Mouse (Mus musculus) embryonic facial prominence, embryonic 15.5 days (tissue): ENCODE data around the gene Grb2. TPM values are rescaled to one million over a fixed set of nuclear protein-coding genes. Genes with fewer than 3 reads are reported as not detected.

Experiments
- ATAC-seq: fragments of 200-750 bp; cut with Nextera tagmentation; 2 replicates; pipeline ENCODE4 v1.8.0; 2017; ENCODE audit warnings: low read depth, moderate TSS enrichment; ENCODE audit not compliant: insufficient number of reproducible peaks, low FRiP score, low TSS enrichment
- H3K27ac ChIP-seq: fragments of 300-500 bp; sonication (generic); replicated peaks from 2 replicates; pipeline ENCODE4 v1.5.1; 2015; ENCODE audit warnings: mild to moderate bottlenecking, inconsistent platforms
- H3K27me3 ChIP-seq: fragments of 300-500 bp; sonication (generic); 2 replicates; pipeline ENCODE4 v1.6.1; 2015; ENCODE audit warnings: inconsistent platforms
- H3K36me3 ChIP-seq: fragments of 300-500 bp; sonication (generic); 2 replicates; pipeline ENCODE4 v1.6.1; 2015; ENCODE audit warnings: mild to moderate bottlenecking, inconsistent platforms
- H3K4me1 ChIP-seq: fragments of 300-500 bp; sonication (generic); 2 replicates; pipeline ENCODE4 v1.6.1; 2015; ENCODE audit warnings: inconsistent platforms
- H3K4me2 ChIP-seq: fragments of 300-500 bp; sonication (generic); replicated peaks from 2 replicates; pipeline ENCODE4 v1.6.1; 2015; ENCODE audit warnings: mild to moderate bottlenecking, inconsistent platforms
- H3K4me3 ChIP-seq: fragments of 300-500 bp; sonication (generic); replicated peaks from 2 replicates; pipeline ENCODE4 v1.5.1; 2015; ENCODE audit warnings: mild to moderate bottlenecking, inconsistent platforms
- H3K9ac ChIP-seq: fragments of 300-500 bp; sonication (generic); 2 replicates; pipeline ENCODE4 v1.6.1; 2015; ENCODE audit warnings: inconsistent platforms
- H3K9me3 ChIP-seq: fragments of 300-500 bp; sonication (generic); replicated peaks from 2 replicates; pipeline ENCODE4 v1.6.1; 2016; ENCODE audit warnings: inconsistent platforms
- WGBS: fragments of 180-500 bp; shearing (Covaris S2); methylation state at CpG from one replicate; pipeline ENCODE4 v1.1.7; 2015; 5-methylcytosine and 5-hydroxymethylcytosine counted together
- polyA plus RNA-seq: library from polyadenylated mRNA; unstranded; fragments of >200 nt; fragmentation: Nextera tagmentation; extraction: Ambion mirVana; gene quantifications from 2 replicates; pipeline ENCODE4 v1.2.1, GENCODE M21; 2015

Grb2 gene
- polyA plus RNA-seq, 1 experiment from 2014 or later: 94.9 TPM

GRCm38 (mm10) chr11:115697722-115698121 is 10.7 kb downstream of the Grb2 start:
- Histone ChIP-seq H3K9me3 (no peaks in the 10 kb centered on the region), H3K27me3 (no peaks in the 10 kb centered on the region), H3K4me3 (no peak overlapping the region), H3K36me3 (peaks cover 7% of the 10 kb centered on the region; the same call in 1 of the 2 replicates), H3K27ac (no peak overlapping the region), H3K4me1 (peaks cover 28% of the 10 kb centered on the region), H3K9ac (no peak overlapping the region), H3K4me2 (no peak overlapping the region)
- ATAC-seq: no peak
- WGBS: 80% methylated on average over 3 of the region's 3 CpGs

GRCm38 (mm10) chr11:115697091-115697490 is 11.3 kb downstream of the Grb2 start:
- H3K36me3 ChIP-seq: peaks cover 7% of the 10 kb centered on the region; the same call in 1 of the 2 replicates
- no peak overlapping the region for H3K4me2 ChIP-seq
- no peak for ATAC-seq
- H3K4me3 ChIP-seq: no peak overlapping the region
- no peaks in the 10 kb centered on the region for H3K9me3 ChIP-seq
- H3K9ac ChIP-seq: no peak overlapping the region
- H3K4me1 ChIP-seq: peaks cover 28% of the 10 kb centered on the region
- no peaks in the 10 kb centered on the region for H3K27me3 ChIP-seq
- WGBS: 91% methylated on average over 2 of the region's 2 CpGs
- no peak overlapping the region for H3K27ac ChIP-seq

- no peak overlapping the region for H3K4me2 ChIP-seq
- WGBS: 76% methylated on average over 4 of the region's 4 CpGs
- H3K4me3 ChIP-seq: no peak overlapping the region
- no peak overlapping the region for H3K9ac ChIP-seq
- peaks cover 28% of the 10 kb centered on the region for H3K4me1 ChIP-seq
- H3K36me3 ChIP-seq: peaks cover 7% of the 10 kb centered on the region; the same call in 1 of the 2 replicates
- no peaks in the 10 kb centered on the region for H3K9me3 ChIP-seq
- no peaks in the 10 kb centered on the region for H3K27me3 ChIP-seq
- H3K27ac ChIP-seq: no peak overlapping the region
- no peak for ATAC-seq
Measured at GRCm38 (mm10) chr11:115696471-115696870, 11.9 kb downstream of the Grb2 start.

- 78% methylated on average over 12 of the region's 12 CpGs for WGBS
- peaks cover 12% of the 10 kb centered on the region; the same call in 1 of the 2 replicates for H3K36me3 ChIP-seq
- H3K4me2 ChIP-seq: no peak overlapping the region
- H3K9ac ChIP-seq: no peak overlapping the region
- H3K4me1 ChIP-seq: peaks cover 11% of the 10 kb centered on the region
- H3K9me3 ChIP-seq: no peaks in the 10 kb centered on the region
- H3K27me3 ChIP-seq: no peaks in the 10 kb centered on the region
- H3K4me3 ChIP-seq: no peak overlapping the region
- H3K27ac ChIP-seq: no peak overlapping the region
- ATAC-seq: no peak
Measured at GRCm38 (mm10) chr11:115693979-115694578, 14.3 kb downstream of the Grb2 start.

GRCm38 (mm10) chr11:115692800-115693199 is 15.6 kb downstream of the Grb2 start:
- H3K9ac ChIP-seq: no peak overlapping the region
- WGBS: 42% methylated on average over 5 of the region's 5 CpGs
- peaks cover 10% of the 10 kb centered on the region; the same call in 1 of the 2 replicates for H3K36me3 ChIP-seq
- 0 out of 2 replicates have a peak, but pooled peaks cover 7% of the 10 kb centered on the region for H3K4me1 ChIP-seq
- no peaks in the 10 kb centered on the region for H3K27me3 ChIP-seq
- no peak overlapping the region for H3K4me2 ChIP-seq
- H3K9me3 ChIP-seq: no peaks in the 10 kb centered on the region
- H3K4me3 ChIP-seq: no peak overlapping the region
- no peak for ATAC-seq
- H3K27ac ChIP-seq: no peak overlapping the region

DNA sequence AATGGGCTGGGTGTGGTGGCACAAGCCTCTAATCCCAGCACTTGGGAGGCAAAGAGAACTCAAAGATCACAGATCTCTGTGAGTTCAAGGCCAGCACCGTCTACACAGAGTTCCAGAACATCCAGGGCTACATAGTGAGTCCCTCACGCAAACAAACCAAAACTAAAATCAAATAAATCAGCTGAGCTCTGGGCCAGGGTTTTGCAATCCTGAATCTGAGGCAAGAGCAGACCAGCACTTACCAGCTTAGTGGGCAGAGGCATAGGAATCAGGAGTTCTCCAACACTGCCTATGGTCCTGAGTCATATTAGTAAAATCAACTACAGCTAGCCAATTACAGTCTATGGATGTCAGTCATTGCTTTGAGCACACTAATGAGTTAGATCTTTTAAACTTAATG is 16.4 kb downstream of the Grb2 start:
- Histone ChIP-seq H3K4me2 (no peak overlapping the region), H3K27me3 (no peaks in the 10 kb centered on the region), H3K36me3 (0 out of 2 replicates have a peak, but pooled peaks cover 6% of the 10 kb centered on the region), H3K27ac (no peak overlapping the region), H3K4me3 (no peak overlapping the region), H3K9me3 (no peaks in the 10 kb centered on the region), H3K4me1 (0 out of 2 replicates have a peak, but pooled peaks cover 7% of the 10 kb centered on the region), H3K9ac (no peak overlapping the region)
- WGBS: 93% methylated on average over 2 of the region's 2 CpGs
- no peak for ATAC-seq

- 0 out of 2 replicates have a peak, but pooled peaks cover 7% of the 10 kb centered on the region for H3K4me1 ChIP-seq
- no peaks in the 10 kb centered on the region for H3K9me3 ChIP-seq
- 86% methylated on average over 5 of the region's 5 CpGs for WGBS
- H3K27ac ChIP-seq: no peak overlapping the region
- H3K4me2 ChIP-seq: no peak overlapping the region
- no peak overlapping the region for H3K4me3 ChIP-seq
- H3K27me3 ChIP-seq: no peaks in the 10 kb centered on the region
- H3K36me3 ChIP-seq: 0 out of 2 replicates have a peak, but pooled peaks cover 6% of the 10 kb centered on the region
- no peak overlapping the region for H3K9ac ChIP-seq
- ATAC-seq: no peak
Measured at GRCm38 (mm10) chr11:115691511-115691910, 16.9 kb downstream of the Grb2 start.

DNA sequence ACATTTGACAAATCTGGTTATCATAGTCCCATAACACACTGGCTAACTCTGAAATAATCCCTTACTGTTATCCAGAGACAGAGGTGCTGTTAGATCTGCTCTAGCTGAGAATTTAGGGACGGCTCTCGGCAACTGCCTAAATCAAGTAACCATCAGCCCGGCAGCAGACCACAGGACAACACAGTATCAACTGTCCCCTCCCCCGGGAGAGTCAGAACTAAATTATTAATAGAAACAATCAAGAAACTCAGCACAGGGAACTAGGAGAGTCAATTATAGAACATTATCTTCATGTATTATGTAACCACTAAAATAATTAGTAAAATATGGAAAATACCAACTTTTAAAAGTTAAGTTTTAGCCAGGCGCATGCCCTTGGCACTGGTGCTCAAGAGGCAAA is 17.4 kb downstream of the Grb2 start:
- no peak overlapping the region for H3K27ac ChIP-seq
- 0 out of 2 replicates have a peak, but pooled peaks cover 6% of the 10 kb centered on the region for H3K36me3 ChIP-seq
- H3K9ac ChIP-seq: no peak overlapping the region
- peaks cover 4% of the 10 kb centered on the region; the same call in 1 of the 2 replicates for H3K4me1 ChIP-seq
- no peaks in the 10 kb centered on the region for H3K9me3 ChIP-seq
- no peak overlapping the region for H3K4me3 ChIP-seq
- WGBS: 82% methylated on average over 5 of the region's 5 CpGs
- no peaks in the 10 kb centered on the region for H3K27me3 ChIP-seq
- H3K4me2 ChIP-seq: no peak overlapping the region
- ATAC-seq: no peak

- no peak overlapping the region for H3K27ac ChIP-seq
- no peak overlapping the region for H3K9ac ChIP-seq
- H3K9me3 ChIP-seq: no peaks in the 10 kb centered on the region
- H3K4me2 ChIP-seq: no peak overlapping the region
- WGBS: 88% methylated on average over 5 of the region's 5 CpGs
- H3K4me1 ChIP-seq: peaks cover 8% of the 10 kb centered on the region
- H3K27me3 ChIP-seq: no peaks in the 10 kb centered on the region
- no peak overlapping the region for H3K4me3 ChIP-seq
- 0 out of 2 replicates have a peak, but pooled peaks cover 6% of the 10 kb centered on the region for H3K36me3 ChIP-seq
- ATAC-seq: no peak
Measured at GRCm38 (mm10) chr11:115690356-115690755, 18.0 kb downstream of the Grb2 start.

DNA sequence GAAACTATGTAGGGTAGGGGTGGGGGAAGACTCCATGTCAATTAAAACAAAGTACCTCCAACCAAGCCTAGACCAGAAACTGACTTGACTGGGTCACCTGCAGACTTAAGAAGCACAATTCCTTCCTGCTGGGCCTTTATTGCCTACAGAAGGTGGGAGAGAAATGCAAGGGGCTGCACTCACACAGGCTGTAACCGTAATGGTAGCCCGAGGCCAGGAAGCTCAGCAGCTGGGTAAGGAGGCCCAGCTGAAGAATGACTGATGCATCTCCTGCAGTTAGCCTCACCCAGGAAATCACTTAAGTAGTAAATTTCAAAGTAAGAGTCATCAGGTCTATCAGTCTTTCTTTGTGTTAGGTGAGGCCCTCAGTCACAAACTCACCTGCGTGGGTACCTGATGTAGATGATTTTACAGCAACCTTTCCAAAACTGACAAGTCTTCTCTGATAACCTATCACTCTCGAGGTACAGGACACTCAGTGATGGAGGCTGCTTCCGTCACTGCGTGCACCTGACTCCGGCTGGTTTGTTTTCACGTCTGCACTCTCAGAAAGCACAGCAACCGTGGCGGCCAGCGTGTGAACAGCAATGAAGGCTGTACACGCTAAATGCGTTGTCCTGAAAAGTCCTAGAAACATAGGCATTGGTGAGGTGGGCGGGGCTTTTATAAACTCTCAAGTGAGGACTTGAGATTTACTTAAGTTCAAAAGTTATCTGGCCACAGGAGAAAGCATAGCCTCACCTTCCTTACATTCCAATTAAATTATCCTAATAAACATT is 19.1 kb downstream of the Grb2 start:
- Histone ChIP-seq H3K36me3 (0 out of 2 replicates have a peak, but pooled peaks cover 6% of the 10 kb centered on the region), H3K27me3 (no peaks in the 10 kb centered on the region), H3K4me1 (peaks cover 18% of the 10 kb centered on the region), H3K9me3 (no peaks in the 10 kb centered on the region), H3K27ac (no peak overlapping the region), H3K9ac (no peak overlapping the region), H3K4me3 (no peak overlapping the region), H3K4me2 (no peak overlapping the region)
- no peak for ATAC-seq
- 92% methylated on average over 14 of the region's 14 CpGs for WGBS

DNA sequence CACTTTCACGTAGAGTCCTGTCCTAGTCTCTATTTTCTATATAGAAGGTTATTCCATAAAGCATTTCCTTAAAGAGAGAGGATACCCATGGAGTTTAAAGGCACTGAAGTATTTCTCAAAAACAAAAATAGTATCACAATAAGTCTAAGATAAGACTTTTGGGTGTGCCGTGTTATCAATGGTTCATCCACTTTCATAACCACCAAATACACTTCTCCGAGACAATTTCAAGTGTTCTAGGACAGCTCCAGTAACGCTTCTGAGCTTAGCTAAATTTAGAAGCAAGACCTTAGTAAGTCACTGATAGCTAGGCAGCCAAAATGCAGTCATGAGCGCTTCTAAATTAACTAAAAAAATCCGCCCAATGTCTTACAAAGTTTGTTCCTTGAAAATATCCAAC is 22.0 kb downstream of the Grb2 start:
- no peaks in the 10 kb centered on the region for H3K27me3 ChIP-seq
- no peak overlapping the region for H3K4me3 ChIP-seq
- H3K27ac ChIP-seq: no peak overlapping the region
- H3K4me2 ChIP-seq: no peak overlapping the region
- no peak for ATAC-seq
- no peak overlapping the region for H3K9ac ChIP-seq
- peaks cover 18% of the 10 kb centered on the region for H3K4me1 ChIP-seq
- WGBS: 82% methylated on average over 6 of the region's 6 CpGs
- H3K9me3 ChIP-seq: no peaks in the 10 kb centered on the region
- peaks cover 19% of the 10 kb centered on the region; the same call in 1 of the 2 replicates for H3K36me3 ChIP-seq
